Mouse (Mus musculus) CH12.LX (cell line): ENCODE data around the gene Wwc2. TPM values are rescaled to one million over a fixed set of nuclear protein-coding genes. Genes with fewer than 3 reads are reported as not detected.

Source experiments
- DNase-seq: peaks from one replicate; pipeline ENCODE4 v3.0.0-alpha.2; 2013; ENCODE audit errors: extremely low read depth
- H3K27ac ChIP-seq: 2 replicates; pipeline ENCODE4 v1.5.1; 2012; ENCODE audit warnings: low read depth, mild to moderate bottlenecking, control low read depth, moderate library complexity; ENCODE audit not compliant: insufficient read depth
- H3K27me3 ChIP-seq: replicated peaks from 2 replicates; pipeline ENCODE3; 2012; ENCODE audit warnings: inconsistent platforms
- H3K36me3 ChIP-seq, 2 experiments: replicated peaks in 1 of 2; 2 replicates each; pipeline versions ENCODE3 to v1.6.1; 2012; ENCODE audit warnings: inconsistent platforms in 1 of 2, low read length in 1 of 2, mild to moderate bottlenecking in 1 of 2, mixed read lengths in 1 of 2, moderate library complexity in 1 of 2; ENCODE audit not compliant: control insufficient read depth in 1 of 2, insufficient read depth in 1 of 2
- H3K4me1 ChIP-seq, 2 experiments: 2 replicates each; pipeline ENCODE4 v1.6.1; 2012; ENCODE audit warnings: inconsistent platforms in 1 of 2, moderate library complexity in 1 of 2; ENCODE audit not compliant: insufficient read depth in 2 of 2, control insufficient read depth in 1 of 2
- H3K4me2 ChIP-seq: 2 replicates; pipeline ENCODE4 v1.6.1; 2012; ENCODE audit warnings: low read depth, mild to moderate bottlenecking, control low read depth; ENCODE audit not compliant: poor library complexity, insufficient read depth, severe bottlenecking
- H3K4me3 ChIP-seq, 3 experiments: fragments of 150-350 bp in 1 of 3; sonication (generic) in 1 of 3; replicated peaks in 1 of 3; 2 replicates each; pipeline versions ENCODE3 to v1.5.1; 2011 to 2012; ENCODE audit warnings: low read depth in 2 of 3, low read length in 2 of 3, mild to moderate bottlenecking in 2 of 3, moderate library complexity in 2 of 3, control low read depth in 1 of 3, improper control_type of control experiment in 1 of 3, inconsistent platforms in 1 of 3, mixed read lengths in 1 of 3; ENCODE audit not compliant: poor library complexity in 1 of 3
- H3K79me2 ChIP-seq: replicated peaks from 2 replicates; pipeline ENCODE4 v1.6.1; 2012; ENCODE audit warnings: mild to moderate bottlenecking, moderate library complexity; ENCODE audit not compliant: control insufficient read depth, poor library complexity, insufficient read depth, severe bottlenecking; ENCODE audit errors: extremely low read depth
- H3K9ac ChIP-seq: 2 replicates; pipeline ENCODE4 v1.6.1; 2012; ENCODE audit warnings: low read depth, mild to moderate bottlenecking, control low read depth, moderate library complexity; ENCODE audit not compliant: insufficient read depth
- H3K9me3 ChIP-seq: replicated peaks from 2 replicates; pipeline ENCODE3; 2012; ENCODE audit warnings: low read length, inconsistent platforms, mixed read lengths
- BHLHE40 ChIP-seq: IDR thresholded peaks from 2 replicates; pipeline ENCODE4 v1.6.1; 2011; ENCODE audit warnings: mild to moderate bottlenecking, low read depth, low read length, improper control_type of control experiment
- CHD1 ChIP-seq: IDR thresholded peaks from 2 replicates; pipeline ENCODE4 v1.6.1; 2012; ENCODE audit warnings: low read depth, low read length, improper control_type of control experiment, inconsistent platforms
- CTCF ChIP-seq, 2 experiments: IDR thresholded peaks in 1 of 2; conservative IDR thresholded peaks in 1 of 2; 2 replicates each; pipeline ENCODE4 v1.5.1; 2011 to 2012; ENCODE audit warnings: low read depth in 2 of 2, low read length in 2 of 2, improper control_type of control experiment in 1 of 2, inconsistent platforms in 1 of 2, mild to moderate bottlenecking in 1 of 2, moderate library complexity in 1 of 2
- ELF1 ChIP-seq: IDR thresholded peaks from 2 replicates; pipeline ENCODE4 v1.6.1; 2014; ENCODE audit warnings: low read depth, mild to moderate bottlenecking, inconsistent platforms, low read length, improper control_type of control experiment
- ETS1 ChIP-seq: conservative IDR thresholded peaks from 2 replicates; pipeline ENCODE4 v1.6.1; 2012; ENCODE audit warnings: low read depth, mild to moderate bottlenecking, inconsistent platforms, low read length, improper control_type of control experiment, moderate library complexity
- GABPA ChIP-seq: IDR thresholded peaks from 2 replicates; pipeline ENCODE4 v1.6.1; 2012; ENCODE audit warnings: low read depth, low read length, improper control_type of control experiment, inconsistent platforms; ENCODE audit not compliant: insufficient replicate concordance
- HCFC1 ChIP-seq: IDR thresholded peaks from 2 replicates; pipeline ENCODE4 v1.6.1; 2012; ENCODE audit warnings: low read depth, mild to moderate bottlenecking, inconsistent platforms, low read length, improper control_type of control experiment
- IRF4 ChIP-seq: IDR thresholded peaks from 2 replicates; pipeline ENCODE4 v1.6.1; 2014; ENCODE audit warnings: low read depth, mild to moderate bottlenecking, inconsistent platforms, low read length, improper control_type of control experiment
- JUN ChIP-seq: IDR thresholded peaks from 2 replicates; pipeline ENCODE4 v1.6.1; 2011; ENCODE audit warnings: low read depth, mild to moderate bottlenecking, low read length, improper control_type of control experiment, moderate library complexity; ENCODE audit not compliant: insufficient read depth
- JUND ChIP-seq: conservative IDR thresholded peaks from 2 replicates; pipeline ENCODE4 v1.6.1; 2011; ENCODE audit warnings: low read depth, low read length, improper control_type of control experiment
- KAT2A ChIP-seq: IDR thresholded peaks from 2 replicates; pipeline ENCODE4 v1.6.1; 2012; ENCODE audit warnings: low read length, improper control_type of control experiment, inconsistent platforms; ENCODE audit not compliant: insufficient replicate concordance
- MAFK ChIP-seq: IDR thresholded peaks from 2 replicates; pipeline ENCODE4 v1.6.1; 2011; ENCODE audit warnings: low read length, improper control_type of control experiment; ENCODE audit not compliant: insufficient replicate concordance
- MAX ChIP-seq: IDR thresholded peaks from 2 replicates; pipeline ENCODE4 v1.6.1; 2011; ENCODE audit warnings: low read length, improper control_type of control experiment
- MAZ ChIP-seq: IDR thresholded peaks from 2 replicates; pipeline ENCODE4 v1.6.1; 2012; ENCODE audit warnings: low read depth, mild to moderate bottlenecking, inconsistent platforms, low read length, improper control_type of control experiment, moderate library complexity
- MEF2A ChIP-seq: IDR thresholded peaks from 2 replicates; pipeline ENCODE4 v1.6.1; 2014; ENCODE audit warnings: low read depth, mild to moderate bottlenecking, inconsistent platforms, low read length, improper control_type of control experiment, borderline replicate concordance
- RCOR1 ChIP-seq: conservative IDR thresholded peaks from 2 replicates; pipeline ENCODE4 v1.6.1; 2012; ENCODE audit warnings: low read depth, mild to moderate bottlenecking, inconsistent platforms, low read length, improper control_type of control experiment
- SIN3A ChIP-seq: IDR thresholded peaks from 2 replicates; pipeline ENCODE4 v1.6.1; 2012; ENCODE audit warnings: low read length, improper control_type of control experiment, inconsistent platforms
- SMC3 ChIP-seq: IDR thresholded peaks from 2 replicates; pipeline ENCODE4 v1.6.1; 2011; ENCODE audit warnings: low read depth, low read length, improper control_type of control experiment
- TCF12 ChIP-seq: IDR thresholded peaks from 2 replicates; pipeline ENCODE4 v1.6.1; 2014; ENCODE audit warnings: low read depth, mild to moderate bottlenecking, inconsistent platforms, low read length, improper control_type of control experiment
- UBTF ChIP-seq: IDR thresholded peaks from 2 replicates; pipeline ENCODE4 v1.6.1; 2012; ENCODE audit warnings: low read depth, mild to moderate bottlenecking, inconsistent platforms, low read length, improper control_type of control experiment, moderate library complexity
- USF1 ChIP-seq: IDR thresholded peaks from 2 replicates; pipeline ENCODE4 v1.6.1; 2014; ENCODE audit warnings: low read depth, mild to moderate bottlenecking, inconsistent platforms, low read length, improper control_type of control experiment
- USF2 ChIP-seq: conservative IDR thresholded peaks from 2 replicates; pipeline ENCODE4 v1.6.1; 2011; ENCODE audit warnings: low read depth, low read length, improper control_type of control experiment
- ZC3H11A ChIP-seq: IDR thresholded peaks from 2 replicates; pipeline ENCODE4 v1.6.1; 2012; ENCODE audit warnings: low read depth, mild to moderate bottlenecking, inconsistent platforms, low read length, improper control_type of control experiment
- ZNF384 ChIP-seq: IDR thresholded peaks from 2 replicates; pipeline ENCODE4 v1.6.1; 2012; ENCODE audit warnings: low read depth, low read length, improper control_type of control experiment, inconsistent platforms
- dilution Hi-C: fragments of 300-500 bp; cut with MboI; formaldehyde crosslinking; loops from 2 replicates; pipeline ENCODE4 v1.14.3; 2020; ENCODE audit warnings: low sequenced_read_pairs; ENCODE audit not compliant: extremely low pct_unique_long_range_greater_than_20kb, extremely low pct_ligation_motif_present
- in situ Hi-C: fragments of 300-500 bp; cut with MboI; formaldehyde crosslinking; loops from 3 replicates; pipeline ENCODE4 v1.14.3; 2019; ENCODE audit warnings: low sequenced_read_pairs, low pct_ligation_motif_present, low pct_unique_long_range_greater_than_20kb, mixed read lengths
- polyA plus RNA-seq: library from polyadenylated mRNA; unstranded; fragments of >175 nt; gene quantifications from 2 replicates; pipeline ENCODE4 v1.2.1, GENCODE M21; 2012; ENCODE audit warnings: low read depth; ENCODE audit not compliant: insufficient read length
- total RNA-seq, 2 experiments: library from RNA; depleted of rRNA; stranded (reverse); fragments of 300-350 nt in 1 of 2; fragments of >200 nt in 1 of 2; gene quantifications; 2 replicates each; pipeline ENCODE4 v1.2.3; 2012 to 2014

Gene Wwc2
- total and polyA plus RNA-seq, 3 experiments, result 0.04 to 1.1 (median 0.32) TPM

- H3K27ac ChIP-seq, result no peak overlapping the region
- H3K4me1 ChIP-seq, result no peaks in the 10 kb centered on the region
- no peak for TF ChIP-seq ELF1
- TF ChIP-seq, all 38 proteins: peak for 0
- H3K27me3 ChIP-seq, result no peaks in the 10 kb centered on the region
- H3K36me3 ChIP-seq, result no peaks in the 10 kb centered on the region
- no peak overlapping the region for H3K9ac ChIP-seq
- dilution Hi-C loops (no loop called here), in situ Hi-C loops (loop anchor here (25.0 kb wide), 1 partner anchor 149 kb away; no protein-coding TSS in a partner anchor)
- no peaks in the 10 kb centered on the region for H3K9me3 ChIP-seq
- no peak overlapping the region for H3K4me2 ChIP-seq
- no peak for DNase-seq
- H3K79me2 ChIP-seq, result no peaks in the 10 kb centered on the region
- no peak overlapping the region for H3K4me3 ChIP-seq
Measured at GRCm38 (mm10) chr8:48010977-48011376, 20.3 kb upstream of the Wwc2 start.

DNA sequence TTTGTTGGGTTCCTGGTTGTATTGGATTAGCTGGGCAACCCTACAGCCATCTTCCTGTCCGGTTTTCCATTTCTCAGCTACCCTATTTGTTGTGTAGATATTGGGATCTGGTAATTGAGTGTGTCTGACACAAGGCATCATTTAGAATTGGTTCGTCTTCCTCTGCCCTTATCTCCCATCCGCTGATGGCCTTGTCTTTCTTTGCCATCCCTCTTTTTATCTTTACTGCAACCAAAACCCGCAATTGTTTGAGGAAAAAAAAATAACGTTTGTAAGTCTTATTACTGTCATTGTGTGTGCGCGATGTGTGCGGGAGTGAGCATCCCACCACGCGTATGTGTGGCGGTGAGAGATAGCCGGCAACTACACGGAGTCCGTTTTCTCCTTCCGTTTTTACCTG lies 18.7 kb upstream of the Wwc2 start:
- H3K27me3 ChIP-seq, result no peaks in the 10 kb centered on the region
- H3K4me3 ChIP-seq, result no peak overlapping the region
- DNase-seq, result no peak
- TF ChIP-seq ZNF384, result no peak
- no peak for TF ChIP-seq CTCF (conservative IDR thresholded peaks at IDR 0.05 in 1 of 2, IDR thresholded peaks at IDR 0.05 in 1 of 2; ENCODE audit: low read depth in 2 of 2, low read length in 2 of 2)
- TF ChIP-seq ELF1, result no peak
- no peak for TF ChIP-seq HCFC1
- no peak for TF ChIP-seq MAX
- TF ChIP-seq USF1, result no peak
- no peak for TF ChIP-seq GABPA
- TF ChIP-seq RCOR1, result no peak
- TF ChIP-seq SMC3, result no peak
- TF ChIP-seq SIN3A, result no peak
- no peaks in the 10 kb centered on the region for H3K9me3 ChIP-seq
- in situ Hi-C loops, result loop anchor here (25.0 kb wide), 1 partner anchor 147 kb away; no protein-coding TSS in a partner anchor
- no peak overlapping the region for H3K9ac ChIP-seq
- no peaks in the 10 kb centered on the region for H3K79me2 ChIP-seq
- no peak overlapping the region for H3K27ac ChIP-seq
- H3K4me2 ChIP-seq, result no peak overlapping the region
- H3K4me1 ChIP-seq, result no peaks in the 10 kb centered on the region
- H3K36me3 ChIP-seq, result no peaks in the 10 kb centered on the region
- dilution Hi-C loops, result no loop called here

GRCm38 (mm10) chr8:48008936-48009335 lies 18.2 kb upstream of the Wwc2 start:
- H3K9me3 ChIP-seq, result no peaks in the 10 kb centered on the region
- no peaks in the 10 kb centered on the region for H3K79me2 ChIP-seq
- TF ChIP-seq BHLHE40 (no peak), SMC3 (no peak), CTCF (conservative IDR thresholded peaks at IDR 0.05 in 1 of 2, IDR thresholded peaks at IDR 0.05 in 1 of 2; ENCODE audit: low read depth in 2 of 2, low read length in 2 of 2) (no peak), CHD1 (no peak), ZNF384 (no peak), TCF12 (no peak), ZC3H11A (no peak), USF2 (no peak), ETS1 (no peak), KAT2A (no peak), JUND (no peak), UBTF (no peak), MEF2A (no peak), JUN (no peak), IRF4 (no peak), MAFK (no peak), MAZ (no peak)
- TF ChIP-seq, all 38 proteins: peak for 0
- Histone ChIP-seq H3K9ac (no peak overlapping the region), H3K27ac (no peak overlapping the region), H3K27me3 (no peaks in the 10 kb centered on the region), H3K4me2 (no peak overlapping the region), H3K4me3 (no peak overlapping the region), H3K36me3 (no peaks in the 10 kb centered on the region), H3K4me1 (no peaks in the 10 kb centered on the region)
- in situ Hi-C loops, result loop anchor here (25.0 kb wide), 1 partner anchor 147 kb away; no protein-coding TSS in a partner anchor
- dilution Hi-C loops, result no loop called here
- DNase-seq, result no peak
